Mouse (Mus musculus) CH12.LX (cell line): ENCODE measurements around the gene Eif4e1b. TPM values are rescaled to one million over a fixed set of nuclear protein-coding genes. Genes with fewer than 3 reads are reported as not detected.
"Not testable (repeated sequence)": the region's sequence is repeated elsewhere in the genome, so short reads cannot be mapped to it uniquely, and the experiment has no call there.

ENCODE experiments used
- DNase-seq: peaks from one replicate; pipeline ENCODE4 v3.0.0-alpha.2; 2013; ENCODE audit errors: extremely low read depth
- H3K27ac ChIP-seq: 2 replicates; pipeline ENCODE4 v1.5.1; 2012; ENCODE audit warnings: low read depth, mild to moderate bottlenecking, control low read depth, moderate library complexity; ENCODE audit not compliant: insufficient read depth
- H3K27me3 ChIP-seq: replicated peaks from 2 replicates; pipeline ENCODE3; 2012; ENCODE audit warnings: inconsistent platforms
- H3K36me3 ChIP-seq, 2 experiments: replicated peaks in 1 of 2; 2 replicates each; pipeline versions ENCODE3 to v1.6.1; 2012; ENCODE audit warnings: inconsistent platforms in 1 of 2, low read length in 1 of 2, mild to moderate bottlenecking in 1 of 2, mixed read lengths in 1 of 2, moderate library complexity in 1 of 2; ENCODE audit not compliant: control insufficient read depth in 1 of 2, insufficient read depth in 1 of 2
- H3K4me1 ChIP-seq, 2 experiments: 2 replicates each; pipeline ENCODE4 v1.6.1; 2012; ENCODE audit warnings: inconsistent platforms in 1 of 2, moderate library complexity in 1 of 2; ENCODE audit not compliant: insufficient read depth in 2 of 2, control insufficient read depth in 1 of 2
- H3K4me2 ChIP-seq: 2 replicates; pipeline ENCODE4 v1.6.1; 2012; ENCODE audit warnings: low read depth, mild to moderate bottlenecking, control low read depth; ENCODE audit not compliant: poor library complexity, insufficient read depth, severe bottlenecking
- H3K4me3 ChIP-seq, 3 experiments: fragments of 150-350 bp in 1 of 3; sonication (generic) in 1 of 3; replicated peaks in 1 of 3; 2 replicates each; pipeline versions ENCODE3 to v1.5.1; 2011 to 2012; ENCODE audit warnings: low read depth in 2 of 3, low read length in 2 of 3, mild to moderate bottlenecking in 2 of 3, moderate library complexity in 2 of 3, control low read depth in 1 of 3, improper control_type of control experiment in 1 of 3, inconsistent platforms in 1 of 3, mixed read lengths in 1 of 3; ENCODE audit not compliant: poor library complexity in 1 of 3
- H3K79me2 ChIP-seq: replicated peaks from 2 replicates; pipeline ENCODE4 v1.6.1; 2012; ENCODE audit warnings: mild to moderate bottlenecking, moderate library complexity; ENCODE audit not compliant: control insufficient read depth, poor library complexity, insufficient read depth, severe bottlenecking; ENCODE audit errors: extremely low read depth
- H3K9ac ChIP-seq: 2 replicates; pipeline ENCODE4 v1.6.1; 2012; ENCODE audit warnings: low read depth, mild to moderate bottlenecking, control low read depth, moderate library complexity; ENCODE audit not compliant: insufficient read depth
- H3K9me3 ChIP-seq: replicated peaks from 2 replicates; pipeline ENCODE3; 2012; ENCODE audit warnings: low read length, inconsistent platforms, mixed read lengths
- CTCF ChIP-seq, 2 experiments: IDR thresholded peaks in 1 of 2; conservative IDR thresholded peaks in 1 of 2; 2 replicates each; pipeline ENCODE4 v1.5.1; 2011 to 2012; ENCODE audit warnings: low read depth in 2 of 2, low read length in 2 of 2, improper control_type of control experiment in 1 of 2, inconsistent platforms in 1 of 2, mild to moderate bottlenecking in 1 of 2, moderate library complexity in 1 of 2
- ELF1 ChIP-seq: IDR thresholded peaks from 2 replicates; pipeline ENCODE4 v1.6.1; 2014; ENCODE audit warnings: low read depth, mild to moderate bottlenecking, inconsistent platforms, low read length, improper control_type of control experiment
- EP300 ChIP-seq: IDR thresholded peaks from 2 replicates; pipeline ENCODE4 v1.6.1; 2011; ENCODE audit warnings: low read length, improper control_type of control experiment
- ETS1 ChIP-seq: conservative IDR thresholded peaks from 2 replicates; pipeline ENCODE4 v1.6.1; 2012; ENCODE audit warnings: low read depth, mild to moderate bottlenecking, inconsistent platforms, low read length, improper control_type of control experiment, moderate library complexity
- IRF4 ChIP-seq: IDR thresholded peaks from 2 replicates; pipeline ENCODE4 v1.6.1; 2014; ENCODE audit warnings: low read depth, mild to moderate bottlenecking, inconsistent platforms, low read length, improper control_type of control experiment
- KAT2A ChIP-seq: IDR thresholded peaks from 2 replicates; pipeline ENCODE4 v1.6.1; 2012; ENCODE audit warnings: low read length, improper control_type of control experiment, inconsistent platforms; ENCODE audit not compliant: insufficient replicate concordance
- MAZ ChIP-seq: IDR thresholded peaks from 2 replicates; pipeline ENCODE4 v1.6.1; 2012; ENCODE audit warnings: low read depth, mild to moderate bottlenecking, inconsistent platforms, low read length, improper control_type of control experiment, moderate library complexity
- NELFE ChIP-seq: IDR thresholded peaks from 2 replicates; pipeline ENCODE4 v1.6.1; 2011; ENCODE audit warnings: low read depth, low read length, improper control_type of control experiment
- NRF1 ChIP-seq: IDR thresholded peaks from 2 replicates; pipeline ENCODE4 v1.6.1; 2014; ENCODE audit warnings: low read depth, mild to moderate bottlenecking, inconsistent platforms, low read length, improper control_type of control experiment, moderate library complexity
- POLR2A ChIP-seq: IDR thresholded peaks from 2 replicates; pipeline ENCODE4 v1.6.1; 2011; ENCODE audit warnings: low read depth, mild to moderate bottlenecking, improper control_type of control experiment, low read length
- POLR2AphosphoS2 ChIP-seq: IDR thresholded peaks from 2 replicates; pipeline ENCODE4 v1.6.1; 2011; ENCODE audit warnings: low read depth, low read length, improper control_type of control experiment
- SMC3 ChIP-seq: IDR thresholded peaks from 2 replicates; pipeline ENCODE4 v1.6.1; 2011; ENCODE audit warnings: low read depth, low read length, improper control_type of control experiment
- TBP ChIP-seq: conservative IDR thresholded peaks from 2 replicates; pipeline ENCODE4 v1.6.1; 2011; ENCODE audit warnings: low read depth, low read length, improper control_type of control experiment
- UBTF ChIP-seq: IDR thresholded peaks from 2 replicates; pipeline ENCODE4 v1.6.1; 2012; ENCODE audit warnings: low read depth, mild to moderate bottlenecking, inconsistent platforms, low read length, improper control_type of control experiment, moderate library complexity
- ZMIZ1 ChIP-seq: IDR thresholded peaks from 2 replicates; pipeline ENCODE4 v1.6.1; 2012; ENCODE audit warnings: low read depth, mild to moderate bottlenecking, inconsistent platforms, low read length, improper control_type of control experiment
- ZNF384 ChIP-seq: IDR thresholded peaks from 2 replicates; pipeline ENCODE4 v1.6.1; 2012; ENCODE audit warnings: low read depth, low read length, improper control_type of control experiment, inconsistent platforms
- dilution Hi-C: fragments of 300-500 bp; cut with MboI; formaldehyde crosslinking; loops from 2 replicates; pipeline ENCODE4 v1.14.3; 2020; ENCODE audit warnings: low sequenced_read_pairs; ENCODE audit not compliant: extremely low pct_unique_long_range_greater_than_20kb, extremely low pct_ligation_motif_present
- in situ Hi-C: fragments of 300-500 bp; cut with MboI; formaldehyde crosslinking; loops from 3 replicates; pipeline ENCODE4 v1.14.3; 2019; ENCODE audit warnings: low sequenced_read_pairs, low pct_ligation_motif_present, low pct_unique_long_range_greater_than_20kb, mixed read lengths
- polyA plus RNA-seq: library from polyadenylated mRNA; unstranded; fragments of >175 nt; gene quantifications from 2 replicates; pipeline ENCODE4 v1.2.1, GENCODE M21; 2012; ENCODE audit warnings: low read depth; ENCODE audit not compliant: insufficient read length
- total RNA-seq, 2 experiments: library from RNA; depleted of rRNA; stranded (reverse); fragments of 300-350 nt in 1 of 2; fragments of >200 nt in 1 of 2; gene quantifications; 2 replicates each; pipeline ENCODE4 v1.2.3; 2012 to 2014

Gene Eif4e1b
- total and polyA plus RNA-seq, 3 experiments, result not detected

- in situ Hi-C loops (no loop called here), dilution Hi-C loops (no loop called here)
- Histone ChIP-seq H3K36me3 (no peaks in the 10 kb centered on the region), H3K4me2 (no peak overlapping the region), H3K4me1 (no peaks in the 10 kb centered on the region), H3K79me2 (no peaks in the 10 kb centered on the region), H3K27me3 (peaks cover 71% of the 10 kb centered on the region), H3K27ac (no peak overlapping the region)
- TF ChIP-seq IRF4 (no peak), EP300 (no peak), SMC3 (no peak), ZNF384 (no peak), ZMIZ1 (no peak), MAZ (no peak), ETS1 (no peak), NRF1 (no peak), CTCF (conservative IDR thresholded peaks at IDR 0.05 in 1 of 2, IDR thresholded peaks at IDR 0.05 in 1 of 2; ENCODE audit: low read depth in 2 of 2, low read length in 2 of 2) (no peak), POLR2AphosphoS2 (no peak), ELF1 (no peak), UBTF (no peak)
- TF ChIP-seq, all 38 proteins: peak for 0
- no peak for DNase-seq
- H3K4me3 ChIP-seq, result no peak overlapping the region
- no peak overlapping the region for H3K9ac ChIP-seq
- peaks cover 2% of the 10 kb centered on the region for H3K9me3 ChIP-seq
These were observed 563 bp upstream of the Eif4e1b start for GRCm38 (mm10) chr13:54783235-54783634.

GRCm38 (mm10) chr13:54787591-54787990 is 3.8 kb downstream of the Eif4e1b start:
- DNase-seq, H3K9me3 ChIP-seq, H3K79me2 ChIP-seq, H3K4me1 ChIP-seq, in situ Hi-C loops, H3K27ac ChIP-seq, H3K9ac ChIP-seq, H3K36me3 ChIP-seq, H3K4me2 ChIP-seq, dilution Hi-C loops, H3K4me3 ChIP-seq: not testable (repeated sequence)
- peaks cover 81% of the 10 kb centered on the region for H3K27me3 ChIP-seq

- Histone ChIP-seq H3K9ac (peak within 1 kb of the TSS; percentile 57; the same call in 1 of the 2 replicates), H3K36me3 (no peaks in the 10 kb centered on the region), H3K27ac (no peak within 1 kb of the TSS), H3K9me3 (peaks cover 6% of the 10 kb centered on the region), H3K27me3 (peaks cover 80% of the 10 kb centered on the region), H3K4me3 (peak within 1 kb of the TSS; percentile 25 to 59 (median 28)), H3K4me2 (peak within 1 kb of the TSS; percentile 69), H3K79me2 (no peaks in the 10 kb centered on the region), H3K4me1 (peaks cover 0 to 3% of the 10 kb centered on the region in 2 experiments; a peak in 1 of 4 replicates)
- dilution Hi-C loops (no loop called here), in situ Hi-C loops (no loop called here)
- peak; percentile 95 for DNase-seq
- TF ChIP-seq IRF4 (no peak), TBP (0 out of 2 replicates have a peak, but pooled peaks have one; percentile 16), ZNF384 (peak; percentile 81), CTCF (conservative IDR thresholded peaks at IDR 0.05 in 1 of 2, IDR thresholded peaks at IDR 0.05 in 1 of 2; ENCODE audit: low read depth in 2 of 2, low read length in 2 of 2) (no peak), POLR2A (peak; percentile 48), POLR2AphosphoS2 (no peak), ZMIZ1 (no peak), NRF1 (no peak), KAT2A (no peak), NELFE (no peak)
These were observed 5.2 kb downstream of the Eif4e1b start, which contains the start of gene Tspan17 for GRCm38 (mm10) chr13:54788740-54789560. Tspan17 (plus strand) TSS chr13:54789377.
